Mouse (Mus musculus): ENCODE data around the gene Ptprt.

Ptprt gene

DNA sequence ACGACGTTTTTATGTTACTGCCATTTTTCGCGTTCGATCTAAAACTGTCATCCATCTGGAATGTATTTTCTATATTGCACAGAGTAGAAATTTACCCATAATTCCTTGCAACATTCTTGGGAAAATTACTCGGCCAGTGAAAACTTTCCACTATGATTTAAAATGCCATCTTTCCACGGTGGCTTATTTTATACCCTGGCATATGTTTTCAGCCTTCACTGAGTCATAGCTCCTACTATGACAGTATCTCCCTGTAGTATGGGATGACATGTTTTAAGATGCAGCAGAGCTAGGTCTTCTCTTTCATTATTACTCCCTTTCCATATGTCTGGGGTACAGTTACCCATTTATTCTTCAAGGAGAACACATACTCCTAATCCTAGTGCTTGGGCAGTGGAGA, 753.7 kb downstream of the Ptprt start:
- no peak for DNase-seq

DNA sequence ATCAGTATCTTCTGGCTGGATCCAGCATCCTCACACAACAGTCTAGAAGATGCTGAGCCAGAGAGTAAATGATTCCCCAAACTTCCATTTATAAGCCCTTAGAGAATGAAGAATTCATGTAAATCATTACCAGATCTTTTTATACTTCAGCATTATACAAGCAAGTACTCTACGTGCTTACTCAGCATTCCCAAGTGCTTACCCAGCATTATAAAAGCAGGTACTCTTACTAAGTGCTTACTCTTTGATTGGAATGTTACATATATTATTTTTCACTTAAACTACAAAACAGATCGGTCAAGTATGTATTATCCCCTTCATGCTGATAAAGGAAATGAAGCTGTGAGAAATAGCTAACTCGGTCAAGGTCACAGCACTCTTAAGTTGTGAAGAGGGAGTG, 758.8 kb downstream of the Ptprt start:
- no peak for DNase-seq

DNA sequence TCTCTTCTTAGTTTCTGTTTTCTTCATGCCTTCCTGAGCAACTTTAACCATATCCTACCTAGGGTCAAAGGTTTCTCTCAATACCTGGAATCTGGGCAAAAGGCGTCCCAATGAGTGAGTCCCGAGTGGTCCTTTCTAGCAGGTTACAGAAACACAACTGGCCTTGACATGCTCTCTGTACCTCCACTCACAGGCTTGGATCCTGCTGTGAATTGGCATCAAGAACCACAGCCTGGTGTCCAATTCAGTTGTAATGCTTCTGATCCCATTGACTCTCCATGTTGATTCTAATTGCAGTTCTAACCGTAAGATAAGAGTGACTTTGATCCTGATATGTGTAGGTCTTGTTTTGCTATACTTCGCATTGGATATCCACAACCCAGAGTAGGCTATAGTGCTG, 776.5 kb downstream of the Ptprt start:
- peak; percentile 60 to 61 for DNase-seq

GRCm38 (mm10) chr2:161882580-161882979, 778.4 kb downstream of the Ptprt start:
- peak in 1 of 2 experiments; percentile 12 for DNase-seq

GRCm38 (mm10) chr2:161880941-161881340, 780.0 kb downstream of the Ptprt start:
- DNase-seq, result no peak

GRCm38 (mm10) chr2:161865231-161865630, 795.7 kb downstream of the Ptprt start:
- DNase-seq, result peak; percentile 27 to 32

GRCm38 (mm10) chr2:161858813-161859212, 802.1 kb downstream of the Ptprt start:
- DNase-seq, result no peak

- peak; percentile 54 to 86 for DNase-seq
Observed at GRCm38 (mm10) chr2:161858361-161858760, 802.6 kb downstream of the Ptprt start.

DNA sequence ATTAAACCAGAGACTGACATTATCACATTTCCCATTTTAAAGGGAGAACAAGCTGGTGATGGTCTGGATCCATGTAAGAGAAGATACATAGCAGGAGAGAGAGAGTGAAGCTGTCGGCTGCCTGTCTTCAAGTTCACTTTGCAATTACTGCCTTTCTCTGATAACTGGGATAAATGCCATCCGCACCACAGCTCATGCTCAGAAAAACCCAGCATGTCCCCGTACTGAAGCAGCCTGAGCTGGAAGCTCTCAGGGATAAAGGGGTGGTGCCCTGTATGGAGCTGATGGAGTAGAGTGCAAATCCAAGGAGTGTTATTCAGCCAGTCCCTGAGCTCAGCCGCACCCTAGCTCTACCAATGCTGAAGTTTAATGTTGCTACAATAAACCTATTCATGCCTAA, 825.9 kb downstream of the Ptprt start:
- peak; percentile 9 to 44 for DNase-seq

DNA sequence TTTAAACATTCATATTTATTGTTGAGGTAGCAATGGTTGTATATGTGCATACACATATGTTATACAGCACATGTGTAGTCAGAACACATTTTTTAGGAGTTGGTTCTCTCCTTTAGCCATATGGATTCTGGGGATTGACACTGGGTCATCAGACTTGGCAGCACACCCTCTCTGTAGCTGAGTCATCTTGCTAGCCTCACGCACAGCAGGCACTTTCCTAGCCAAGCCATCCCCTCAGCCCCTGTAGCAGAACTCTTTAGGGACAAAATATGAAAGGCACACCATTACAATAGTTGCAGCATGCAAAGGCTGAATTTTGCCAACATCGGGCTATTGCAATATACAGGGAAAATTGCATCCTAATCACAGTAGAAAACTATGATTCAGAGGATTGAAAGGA, 827.1 kb downstream of the Ptprt start:
- DNase-seq, result peak; percentile 23 to 54

- DNase-seq, result peak; percentile 31 to 56
Observed at GRCm38 (mm10) chr2:161813326-161813725, 847.6 kb downstream of the Ptprt start.

DNA sequence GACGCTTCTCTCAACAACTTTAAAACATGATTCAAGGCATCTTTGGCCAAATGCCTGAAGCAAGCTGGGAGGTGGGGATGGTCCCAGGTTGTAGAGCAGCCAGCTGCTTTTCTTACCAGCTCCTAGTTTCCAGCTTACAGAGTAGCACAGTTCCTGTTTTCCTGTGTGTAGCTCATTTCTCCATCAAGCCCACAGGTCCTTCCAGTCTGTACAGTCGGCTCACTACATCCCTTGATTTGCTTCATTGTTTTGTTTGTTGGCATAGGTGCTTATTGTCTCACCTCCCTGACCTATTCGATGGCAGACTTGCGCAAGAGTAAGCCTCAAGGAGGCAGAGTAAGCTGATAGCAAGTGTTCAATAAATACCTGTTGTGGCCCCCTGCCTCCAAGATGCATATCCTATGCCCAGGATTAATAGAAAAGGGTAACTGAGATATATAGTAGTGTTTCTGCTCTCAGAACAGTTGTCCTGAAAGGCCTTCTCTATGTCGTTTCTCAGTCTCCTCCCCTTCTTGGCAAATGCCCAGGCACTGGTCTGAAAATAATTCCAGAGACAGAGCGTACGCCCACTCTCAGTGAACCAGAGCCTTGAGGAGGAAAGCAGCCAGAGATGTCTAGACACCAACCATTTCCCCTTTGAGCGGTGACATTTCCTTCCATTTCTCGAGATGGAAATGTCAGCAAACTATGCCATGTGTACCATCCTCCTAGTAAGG, 852.7 kb downstream of the Ptprt start:
- peak; percentile 48 to 61 for DNase-seq

- DNase-seq, result peak; percentile 17 to 20
Observed at GRCm38 (mm10) chr2:161806287-161807007, 854.5 kb downstream of the Ptprt start.

- peak; percentile 28 to 32 for DNase-seq
Observed at GRCm38 (mm10) chr2:161799946-161800345, 861.0 kb downstream of the Ptprt start.

DNA sequence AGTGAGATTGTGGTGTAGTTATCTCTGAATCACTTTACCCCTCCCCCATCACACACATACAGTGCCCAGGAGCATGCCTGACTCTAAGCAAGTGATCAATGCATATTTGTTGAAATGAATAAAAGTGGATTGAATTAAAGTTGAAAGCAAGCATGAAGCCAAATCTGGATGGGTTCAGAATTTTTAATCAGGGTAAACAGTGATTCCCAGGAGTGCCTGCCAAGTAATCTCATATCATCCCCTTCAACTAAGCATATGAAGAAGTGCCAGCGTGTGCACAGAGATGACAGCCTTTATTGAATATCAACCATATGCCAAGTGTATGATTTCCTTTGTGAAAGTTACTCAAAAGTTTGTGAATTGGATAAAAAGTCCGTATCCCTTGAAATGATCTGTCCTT, 893.4 kb downstream of the Ptprt start:
- no peak for DNase-seq

DNA sequence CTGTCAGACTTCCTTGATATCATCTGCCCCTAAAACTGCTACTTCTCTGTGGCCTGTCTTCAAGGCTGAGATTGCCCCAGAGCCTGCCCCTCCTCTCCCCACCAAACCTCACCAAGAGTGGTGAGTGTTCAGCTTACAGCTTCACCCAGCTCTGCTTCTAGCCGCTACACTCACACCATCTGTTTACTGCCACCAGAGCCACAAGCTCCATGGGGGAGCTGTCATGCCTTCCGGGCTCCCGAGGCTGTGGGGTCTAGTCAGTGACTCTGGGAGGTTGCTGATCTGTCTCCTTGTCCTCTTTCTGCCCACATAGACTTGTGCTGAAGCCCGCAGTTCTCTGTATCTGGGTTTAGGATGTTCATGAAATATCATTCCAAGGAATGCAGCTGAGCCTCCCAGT, 947.9 kb downstream of the Ptprt start:
- DNase-seq, result peak; percentile 24 to 60

DNA sequence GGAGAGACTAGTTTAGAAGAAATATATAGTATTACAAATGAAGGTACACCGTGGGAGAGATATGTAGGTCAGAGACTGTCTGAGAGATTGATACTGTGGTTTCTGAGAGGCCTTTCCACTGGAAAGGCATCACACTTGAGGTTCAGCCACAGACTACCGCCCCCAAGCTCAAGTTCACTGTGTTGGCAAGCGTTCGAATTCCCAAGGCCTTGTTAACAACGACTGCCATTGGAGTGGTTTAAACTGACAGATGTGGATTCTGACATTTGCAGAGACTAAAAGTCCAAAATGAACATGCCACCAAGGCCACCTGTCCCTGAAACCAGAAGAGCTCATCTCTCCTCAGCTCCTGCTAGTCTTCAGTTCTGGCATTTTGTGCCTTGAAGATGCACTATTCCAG, 951.6 kb downstream of the Ptprt start:
- DNase-seq, result no peak

DNA sequence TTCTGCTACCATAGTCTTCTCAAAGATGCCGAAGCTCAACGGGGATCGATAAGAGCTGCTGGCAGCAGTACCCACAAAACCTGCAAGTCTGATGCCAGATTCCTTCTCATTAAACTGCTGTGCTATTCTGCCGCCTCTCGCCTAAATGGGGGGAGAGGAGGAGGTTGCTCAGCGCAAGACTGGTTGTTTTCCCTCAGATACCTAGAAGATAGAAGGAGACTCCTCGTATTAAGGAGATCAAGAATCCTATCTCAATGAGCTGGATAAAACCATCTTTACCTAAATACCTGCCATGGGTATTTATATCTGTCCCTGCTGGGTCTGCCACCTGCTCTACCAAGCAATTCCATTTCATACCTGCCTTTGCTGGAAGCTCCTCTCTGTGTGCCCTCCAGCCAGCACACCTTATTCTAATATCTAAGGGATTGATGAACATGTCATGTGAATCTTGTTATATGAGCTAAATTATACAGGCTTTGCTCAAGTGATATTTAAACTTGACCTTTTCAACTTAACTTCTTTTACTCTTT, 954.5 kb downstream of the Ptprt start:
- peak in 1 of 2 experiments; percentile 61 for DNase-seq

- DNase-seq, result peak in 1 of 2 experiments; percentile 34
Observed at GRCm38 (mm10) chr2:161704811-161705210, 956.1 kb downstream of the Ptprt start.

GRCm38 (mm10) chr2:161704410-161704809, 956.5 kb downstream of the Ptprt start:
- peak; percentile 25 to 35 for DNase-seq

GRCm38 (mm10) chr2:161695819-161696218, 965.1 kb downstream of the Ptprt start:
- DNase-seq, result no peak

GRCm38 (mm10) chr2:161668302-161668986, 992.5 kb downstream of the Ptprt start:
- DNase-seq, result peak; percentile 29 to 46

DNA sequence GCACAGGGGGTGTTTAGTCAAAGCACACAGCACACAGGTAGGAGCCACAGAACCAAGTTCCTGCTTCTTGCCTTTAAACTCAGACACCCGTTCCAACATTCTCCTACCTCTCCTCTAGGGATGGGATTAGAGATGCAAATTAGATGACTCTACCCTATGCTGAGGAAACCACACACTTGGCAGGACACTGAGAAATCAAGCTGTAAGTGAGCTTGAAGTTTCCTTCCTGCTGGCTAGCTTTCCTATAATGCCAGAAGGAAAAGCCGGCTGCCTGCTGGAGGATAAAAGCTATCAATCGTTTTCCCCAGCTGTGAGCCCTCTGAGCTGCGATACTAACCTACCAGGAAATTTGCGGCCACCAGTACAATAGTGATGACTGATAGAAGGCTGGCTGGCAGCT, 999.0 kb downstream of the Ptprt start:
- DNase-seq, result peak in 1 of 2 experiments; percentile 8
